Mouse (Mus musculus): ENCODE measurements around the gene Bad.

GRCm38 (mm10) chr19:6928080-6928479, 13.6 kb upstream of the Bad start:
- TF ChIP-seq CTCF (IDR thresholded peaks at IDR 0.05; ENCODE audit: borderline replicate concordance, extremely low read depth, insufficient read depth, insufficient read length) (no peak), POLR2A (IDR thresholded peaks at IDR 0.05; ENCODE audit: borderline replicate concordance, extremely low read depth, insufficient read depth, insufficient read length, poor library complexity, severe bottlenecking) (no peak)

Data from brain, embryonic 14.5 days (tissue).